Mouse (Mus musculus): Measurements from ENCODE around the gene Gckr. TPM values are rescaled to one million over a fixed set of nuclear protein-coding genes. Genes with fewer than 3 reads are reported as not detected.

The Gckr gene
- polyA plus RNA-seq (2012) = not detected in 2 replicates

DNA sequence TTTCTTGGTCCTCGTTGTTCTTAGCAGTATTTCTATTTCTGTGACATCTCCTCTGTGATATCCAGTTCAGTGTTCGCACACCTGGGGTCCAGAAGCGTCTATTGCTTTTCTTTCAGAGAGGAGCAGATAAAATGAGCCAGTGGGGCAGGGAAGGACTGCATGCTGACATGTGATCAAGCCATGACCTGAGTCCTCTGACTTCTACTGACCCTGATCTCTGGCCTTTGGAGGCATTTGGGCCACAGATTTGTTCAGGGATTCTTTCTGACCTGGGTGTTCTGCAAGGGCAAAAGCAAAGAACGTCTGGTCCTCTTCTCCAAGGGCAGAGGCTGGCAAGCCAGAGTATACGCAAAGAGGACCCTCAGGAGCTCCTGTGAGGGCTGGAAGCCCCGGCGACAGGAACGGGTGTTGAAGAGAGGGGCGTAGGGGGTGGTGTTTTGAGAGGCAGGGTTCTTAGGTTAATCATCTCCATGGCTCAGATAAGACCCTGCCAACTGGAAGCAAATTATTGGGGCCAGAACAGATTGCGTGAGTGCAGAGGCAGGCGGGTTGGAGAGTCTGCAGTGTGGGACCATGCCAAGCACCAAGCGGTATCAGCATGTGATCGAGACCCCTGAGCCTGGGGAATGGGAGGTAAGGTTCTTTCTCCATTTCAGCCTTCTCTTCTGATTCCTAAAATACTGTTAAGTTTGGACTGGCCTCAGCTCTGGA lies at the start of gene Gckr:
Gckr (plus strand) TSS at position 397 of the 711 bp plus-strand sequence.
- TF ChIP-seq GATA1 (IDR thresholded peaks at IDR 0.05; ENCODE audit: low read length) (no peak), TAL1 (IDR thresholded peaks at IDR 0.05; ENCODE audit: low read length) (no peak)
- Histone ChIP-seq H3K9me3 (ENCODE audit: control insufficient read depth, low read length) (no peaks in the 10 kb centered on the region; the same call in 1 of the 2 replicates), H3K27me3 (ENCODE audit: control insufficient read depth) (peaks cover 60% of the 10 kb centered on the region), H3K4me3 (replicated peaks) (no peak within 1 kb of the TSS), H3K4me1 (ENCODE audit: control insufficient read depth) (peaks cover 10% of the 10 kb centered on the region), H3K36me3 (ENCODE audit: control insufficient read depth) (peaks cover 2% of the 10 kb centered on the region; the same call in 1 of the 2 replicates)

DNA sequence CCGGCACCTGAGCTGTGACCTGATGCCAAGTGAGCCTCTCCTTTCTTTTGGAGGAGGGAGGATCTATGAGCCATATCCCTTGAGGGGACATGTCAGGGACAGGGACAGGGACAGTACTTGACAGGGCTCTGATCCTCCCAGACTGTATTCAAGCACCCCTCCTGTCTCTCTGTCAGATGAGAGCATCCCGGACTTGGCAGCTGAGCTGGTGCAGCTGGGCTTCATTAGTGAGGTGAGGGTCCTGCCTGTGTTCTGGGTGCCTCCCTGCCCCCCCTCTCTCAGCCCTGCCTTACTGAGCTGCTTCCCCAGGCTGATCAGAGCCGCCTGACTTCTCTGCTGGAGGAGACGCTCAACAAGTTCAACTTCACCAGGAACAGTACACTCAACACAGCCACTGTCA lies 46.5 kb upstream of the Gckr start:
- Histone ChIP-seq H3K9me3 (ENCODE audit: control insufficient read depth, low read length) (no peaks in the 10 kb centered on the region), H3K4me3 (replicated peaks) (no peak overlapping the region), H3K36me3 (ENCODE audit: control insufficient read depth) (peaks cover 89% of the 10 kb centered on the region), H3K27me3 (ENCODE audit: control insufficient read depth) (no peaks in the 10 kb centered on the region), H3K4me1 (ENCODE audit: control insufficient read depth) (peaks cover 21% of the 10 kb centered on the region)
- TF ChIP-seq GATA1 (IDR thresholded peaks at IDR 0.05; ENCODE audit: low read length) (no peak), TAL1 (IDR thresholded peaks at IDR 0.05; ENCODE audit: low read length) (no peak)

DNA sequence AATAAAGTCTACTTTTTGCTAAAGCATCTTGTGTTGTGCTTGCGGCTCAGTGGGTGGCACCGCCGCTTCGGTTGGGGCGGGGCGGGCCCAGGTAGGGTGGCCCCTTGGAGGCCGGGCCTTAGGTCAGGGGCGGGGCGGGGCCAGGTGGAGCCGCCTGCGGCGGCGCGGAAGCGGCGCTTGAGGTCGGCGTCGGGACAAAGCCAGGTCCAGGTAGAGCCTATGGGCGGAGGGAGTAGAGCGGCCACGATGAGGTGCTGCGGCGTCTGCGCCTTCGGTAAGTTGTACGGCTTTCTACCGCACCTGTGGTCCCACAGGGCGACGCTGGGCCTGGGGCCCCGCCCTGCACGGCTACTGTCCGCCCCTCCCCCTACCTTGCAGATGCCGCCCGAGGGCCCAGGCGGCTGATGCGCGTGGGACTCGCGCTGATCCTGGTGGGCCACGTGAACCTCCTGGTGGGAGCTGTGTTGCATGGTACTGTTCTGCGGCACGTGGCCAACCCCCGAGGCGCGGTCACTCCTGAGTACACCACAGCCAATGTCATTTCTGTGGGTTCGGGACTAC lies 45.6 kb upstream of the Gckr start, which contains the start of gene Krtcap3:
Krtcap3 (plus strand) TSS at position 151 of the 561 bp plus-strand sequence.
- TF ChIP-seq GATA1 (IDR thresholded peaks at IDR 0.05; ENCODE audit: low read length) (no peak), TAL1 (IDR thresholded peaks at IDR 0.05; ENCODE audit: low read length) (no peak)
- Histone ChIP-seq H3K27me3 (ENCODE audit: control insufficient read depth) (no peaks in the 10 kb centered on the region), H3K4me1 (ENCODE audit: control insufficient read depth) (peaks cover 21% of the 10 kb centered on the region), H3K4me3 (replicated peaks) (peak within 1 kb of the TSS; percentile 64), H3K36me3 (ENCODE audit: control insufficient read depth) (peaks cover 80% of the 10 kb centered on the region), H3K9me3 (ENCODE audit: control insufficient read depth, low read length) (no peaks in the 10 kb centered on the region)

DNA sequence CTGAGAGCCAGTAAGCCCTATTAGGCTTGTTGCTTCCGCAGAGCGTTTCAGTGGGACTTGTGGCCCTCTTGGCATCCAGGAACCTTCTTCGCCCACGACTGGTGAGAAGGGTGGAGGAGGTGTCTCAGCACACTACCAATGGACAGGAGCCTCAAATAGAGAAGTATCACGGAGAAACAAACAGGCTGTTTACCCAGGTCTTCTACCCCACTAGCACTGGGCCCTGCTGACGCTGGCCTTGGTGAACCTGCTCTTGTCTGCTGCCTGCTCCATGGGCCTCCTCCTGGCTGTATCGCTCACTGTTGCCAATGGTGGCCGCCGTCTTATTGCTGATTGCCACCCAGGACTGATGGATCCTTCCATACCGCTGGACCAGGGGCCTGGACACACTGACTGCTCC lies 45.1 kb upstream of the Gckr start:
- Histone ChIP-seq H3K36me3 (ENCODE audit: control insufficient read depth) (peaks cover 75% of the 10 kb centered on the region), H3K27me3 (ENCODE audit: control insufficient read depth) (no peaks in the 10 kb centered on the region), H3K4me1 (ENCODE audit: control insufficient read depth) (peaks cover 21% of the 10 kb centered on the region), H3K4me3 (replicated peaks) (peak overlapping the region; percentile 64), H3K9me3 (ENCODE audit: control insufficient read depth, low read length) (no peaks in the 10 kb centered on the region)
- TF ChIP-seq GATA1 (IDR thresholded peaks at IDR 0.05; ENCODE audit: low read length) (no peak), TAL1 (IDR thresholded peaks at IDR 0.05; ENCODE audit: low read length) (no peak)

DNA sequence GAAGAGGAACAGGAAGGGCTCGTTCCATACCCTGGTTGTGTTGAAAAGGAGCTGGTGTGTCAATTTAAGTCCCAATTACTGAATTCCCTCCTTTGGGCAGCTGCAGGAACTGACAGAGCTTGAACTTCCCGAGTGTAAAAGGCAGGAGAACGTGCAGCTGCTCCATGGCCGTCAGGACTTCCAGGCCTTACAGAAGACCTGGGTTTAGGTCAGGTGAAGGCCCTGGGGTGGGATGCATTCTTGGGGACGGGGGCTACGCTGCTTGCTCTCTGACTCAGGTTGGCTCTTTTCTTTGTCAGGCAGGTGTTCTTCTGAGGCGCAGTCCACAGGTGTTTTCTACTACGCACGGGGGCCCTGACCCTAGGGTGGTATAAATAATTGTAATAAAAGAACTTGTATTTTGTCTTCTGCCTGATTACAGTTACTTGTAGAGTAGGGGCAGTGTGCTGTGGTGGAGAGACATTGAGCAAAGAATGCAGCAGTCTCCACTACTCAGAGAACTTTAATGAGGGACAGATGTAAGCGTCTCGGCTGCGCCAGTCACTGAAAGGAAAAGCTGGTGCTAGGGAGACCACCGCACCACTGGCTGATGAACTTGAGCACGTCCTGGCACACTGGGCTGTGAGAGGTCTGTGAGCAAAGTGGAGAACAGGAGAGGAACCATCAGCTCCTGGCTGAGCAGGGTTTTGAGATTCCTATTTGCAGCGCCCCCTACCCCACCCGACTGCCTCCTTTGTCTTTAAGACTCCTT lies 44.3 kb upstream of the Gckr start:
- Histone ChIP-seq H3K27me3 (ENCODE audit: control insufficient read depth) (no peaks in the 10 kb centered on the region), H3K4me3 (replicated peaks) (no peak overlapping the region), H3K9me3 (ENCODE audit: control insufficient read depth, low read length) (no peaks in the 10 kb centered on the region), H3K36me3 (ENCODE audit: control insufficient read depth) (peaks cover 67% of the 10 kb centered on the region), H3K4me1 (ENCODE audit: control insufficient read depth) (peaks cover 21% of the 10 kb centered on the region)
- TF ChIP-seq GATA1 (IDR thresholded peaks at IDR 0.05; ENCODE audit: low read length) = no peak
- no peak for TF ChIP-seq TAL1 (IDR thresholded peaks at IDR 0.05; ENCODE audit: low read length)

DNA sequence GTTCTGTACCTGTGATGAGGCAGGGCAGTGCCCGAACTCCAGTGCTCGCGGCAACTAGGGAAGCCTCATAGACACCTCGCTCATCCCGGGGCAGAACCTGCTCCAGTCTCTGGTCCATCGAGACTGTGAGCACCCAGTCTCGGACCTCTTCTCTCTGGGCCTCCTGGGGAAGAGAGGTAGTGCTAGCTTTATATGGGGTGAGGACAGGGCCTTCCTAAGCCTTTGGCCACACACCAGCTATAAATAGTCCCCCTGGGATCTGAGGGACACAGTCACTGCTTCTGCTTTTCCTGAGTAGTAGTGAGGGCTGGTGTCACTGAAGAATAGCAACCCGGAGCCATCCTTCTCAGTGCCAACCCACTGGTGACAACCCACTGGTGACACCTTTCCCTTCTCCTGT lies 43.4 kb upstream of the Gckr start:
- Histone ChIP-seq H3K27me3 (ENCODE audit: control insufficient read depth) (no peaks in the 10 kb centered on the region), H3K36me3 (ENCODE audit: control insufficient read depth) (peaks cover 59% of the 10 kb centered on the region)
- no peak for TF ChIP-seq GATA1 (IDR thresholded peaks at IDR 0.05; ENCODE audit: low read length)
- TF ChIP-seq TAL1 (IDR thresholded peaks at IDR 0.05; ENCODE audit: low read length) = no peak

DNA sequence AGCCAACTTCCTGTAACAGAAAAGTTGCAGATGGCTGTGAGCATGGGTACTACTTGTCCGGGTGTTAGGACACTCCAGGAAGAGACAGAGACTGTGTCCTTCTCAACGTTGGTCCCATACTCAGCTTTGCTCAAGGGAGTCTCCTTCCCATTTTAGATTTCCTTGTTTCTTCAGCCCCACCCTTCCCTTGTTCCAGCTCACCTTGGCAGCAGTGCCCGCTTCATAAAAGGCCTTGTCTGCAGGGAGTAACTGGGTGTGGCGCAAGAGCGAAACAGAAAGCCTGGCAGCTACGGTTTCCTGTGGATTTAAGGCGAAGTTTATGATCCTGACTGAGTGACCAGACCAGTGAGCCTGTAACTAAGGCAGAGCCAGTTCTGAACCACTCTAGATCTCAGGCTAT lies 42.8 kb upstream of the Gckr start:
- Histone ChIP-seq H3K4me1 (ENCODE audit: control insufficient read depth) (peaks cover 21% of the 10 kb centered on the region), H3K36me3 (ENCODE audit: control insufficient read depth) (peaks cover 52% of the 10 kb centered on the region), H3K27me3 (ENCODE audit: control insufficient read depth) (no peaks in the 10 kb centered on the region), H3K9me3 (ENCODE audit: control insufficient read depth, low read length) (no peaks in the 10 kb centered on the region), H3K4me3 (replicated peaks) (no peak overlapping the region)
- TF ChIP-seq GATA1 (IDR thresholded peaks at IDR 0.05; ENCODE audit: low read length) (no peak), TAL1 (IDR thresholded peaks at IDR 0.05; ENCODE audit: low read length) (no peak)

More for the DNA sequence above, 43.4 kb upstream of the Gckr start:
- no peak overlapping the region for H3K4me3 ChIP-seq (replicated peaks)
- peaks cover 21% of the 10 kb centered on the region for H3K4me1 ChIP-seq (ENCODE audit: control insufficient read depth)
- no peaks in the 10 kb centered on the region for H3K9me3 ChIP-seq (ENCODE audit: control insufficient read depth, low read length)

DNA sequence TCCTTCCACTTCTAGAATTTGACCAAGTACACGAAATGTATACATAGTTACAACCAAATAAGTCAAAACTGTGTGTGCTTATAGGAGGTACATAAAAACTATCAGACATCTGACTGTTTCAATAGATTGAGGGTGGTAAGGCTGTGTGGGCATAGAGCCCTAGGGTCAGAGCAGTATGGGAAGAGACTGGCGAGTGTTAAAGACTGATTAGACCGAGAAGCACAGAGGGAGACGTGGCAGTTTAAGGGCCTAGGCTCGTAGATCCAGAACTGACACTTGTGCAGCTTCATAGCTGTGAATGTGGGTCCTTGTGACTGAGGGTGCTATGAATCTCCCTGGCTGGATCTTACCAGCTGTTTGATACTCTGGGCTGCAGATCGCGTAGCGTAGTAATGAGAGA lies 42.3 kb upstream of the Gckr start:
- H3K9me3 ChIP-seq (ENCODE audit: control insufficient read depth, low read length) = no peaks in the 10 kb centered on the region
- no peak overlapping the region for H3K4me3 ChIP-seq (replicated peaks)
- no peaks in the 10 kb centered on the region for H3K27me3 ChIP-seq (ENCODE audit: control insufficient read depth)
- no peak for TF ChIP-seq GATA1 (IDR thresholded peaks at IDR 0.05; ENCODE audit: low read length)
- TF ChIP-seq TAL1 (IDR thresholded peaks at IDR 0.05; ENCODE audit: low read length) = no peak
- H3K4me1 ChIP-seq (ENCODE audit: control insufficient read depth) = peaks cover 21% of the 10 kb centered on the region
- peaks cover 48% of the 10 kb centered on the region for H3K36me3 ChIP-seq (ENCODE audit: control insufficient read depth)

DNA sequence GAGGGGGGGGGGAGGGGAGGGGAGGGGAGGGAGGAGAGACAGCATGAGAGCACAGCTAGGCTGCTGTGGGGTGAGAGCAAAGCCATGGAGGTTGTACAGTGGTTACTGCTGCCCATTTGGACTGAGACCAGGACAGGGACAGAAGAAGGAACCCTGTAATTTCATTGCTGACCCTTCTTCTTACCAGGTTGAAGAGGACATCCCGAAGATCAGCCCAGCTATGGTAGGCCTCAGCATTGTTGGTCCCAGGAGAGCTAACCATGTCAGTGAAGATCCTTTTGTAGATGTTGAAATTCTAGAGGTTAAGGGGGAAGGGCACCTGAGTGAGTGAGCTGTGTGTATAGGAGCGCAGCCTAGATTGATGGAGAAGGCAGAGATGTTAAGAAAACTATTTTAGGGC lies 41.9 kb upstream of the Gckr start:
- TF ChIP-seq TAL1 (IDR thresholded peaks at IDR 0.05; ENCODE audit: low read length) = no peak
- TF ChIP-seq GATA1 (IDR thresholded peaks at IDR 0.05; ENCODE audit: low read length) = no peak
- H3K9me3 ChIP-seq (ENCODE audit: control insufficient read depth, low read length) = no peaks in the 10 kb centered on the region
- H3K4me3 ChIP-seq (replicated peaks) = no peak overlapping the region
- H3K36me3 ChIP-seq (ENCODE audit: control insufficient read depth) = peaks cover 43% of the 10 kb centered on the region
- H3K4me1 ChIP-seq (ENCODE audit: control insufficient read depth) = peaks cover 21% of the 10 kb centered on the region
- no peaks in the 10 kb centered on the region for H3K27me3 ChIP-seq (ENCODE audit: control insufficient read depth)

Measured in erythroblast, embryonic 14.5 days (primary cell).